Mouse (Mus musculus) midbrain, postnatal 0 days (tissue): ENCODE results near the gene Edf1. TPM values are rescaled to one million over a fixed set of nuclear protein-coding genes. Genes with fewer than 3 reads are reported as not detected.

Experiments used
- ATAC-seq: fragments of 200-750 bp; cut with Nextera tagmentation; 2 replicates; pipeline ENCODE4 v1.8.0; 2017; ENCODE audit warnings: moderate number of reproducible peaks, mild to moderate bottlenecking, moderate TSS enrichment, moderate library complexity; ENCODE audit not compliant: low FRiP score
- DNase-seq: peaks from one replicate; pipeline ENCODE4 v3.0.0-alpha.2; 2015; ENCODE audit warnings: low spot score
- H3K27ac ChIP-seq: fragments of 300-500 bp; sonication (generic); 2 replicates; pipeline ENCODE4 v1.5.1; 2014; ENCODE audit warnings: low read depth, mild to moderate bottlenecking, low read length, mixed read lengths
- H3K27me3 ChIP-seq: fragments of 300-500 bp; sonication (generic); 2 replicates; pipeline ENCODE4 v1.6.1; 2014; ENCODE audit warnings: low read length, control low read depth, mixed read lengths; ENCODE audit not compliant: insufficient read depth
- H3K36me3 ChIP-seq: fragments of 300-500 bp; sonication (generic); 2 replicates; pipeline ENCODE4 v1.6.1; 2014; ENCODE audit warnings: low read length, control low read depth, mixed read lengths; ENCODE audit not compliant: insufficient read depth
- H3K4me1 ChIP-seq: fragments of 300-500 bp; sonication (generic); 2 replicates; pipeline ENCODE4 v1.6.1; 2014; ENCODE audit warnings: mild to moderate bottlenecking, control low read depth, antibody characterized with exemption, low read length, mixed read lengths; ENCODE audit not compliant: insufficient read depth
- H3K4me2 ChIP-seq: fragments of 300-500 bp; sonication (generic); 2 replicates; pipeline ENCODE4 v1.6.1; 2014; ENCODE audit warnings: low read depth, mild to moderate bottlenecking, low read length, mixed read lengths; ENCODE audit not compliant: poor library complexity, severe bottlenecking
- H3K4me3 ChIP-seq: fragments of 300-500 bp; sonication (generic); 2 replicates; pipeline ENCODE4 v1.5.1; 2014; ENCODE audit warnings: low read depth, mild to moderate bottlenecking, low read length, moderate library complexity
- H3K9ac ChIP-seq: fragments of 300-500 bp; sonication (generic); replicated peaks from 2 replicates; pipeline ENCODE4 v1.6.1; 2014; ENCODE audit warnings: mild to moderate bottlenecking, low read length, moderate library complexity, mixed read lengths; ENCODE audit not compliant: poor library complexity, severe bottlenecking
- H3K9me3 ChIP-seq: fragments of 300-500 bp; sonication (generic); 2 replicates; pipeline ENCODE4 v1.6.1; 2016; ENCODE audit warnings: low read length, control low read depth
- CTCF ChIP-seq: IDR thresholded peaks from 2 replicates; pipeline ENCODE4 v1.5.1; 2016; ENCODE audit warnings: antibody characterized with exemption, mild to moderate bottlenecking
- WGBS: fragments of 180-500 bp; shearing (Covaris S2); extraction: QIAGEN DNeasy Blood & Tissue Kit; methylation state at CpG from one replicate; pipeline ENCODE4 v1.1.7; 2014; 5-methylcytosine and 5-hydroxymethylcytosine counted together
- polyA plus RNA-seq: library from polyadenylated mRNA; unstranded; fragments of >200 nt; fragmentation: Nextera tagmentation; extraction: Ambion mirVana; gene quantifications from 2 replicates; pipeline ENCODE4 v1.2.1, GENCODE M21; 2015
- total RNA-seq: library from RNA; depleted of rRNA; stranded (reverse); fragments of >200 nt; gene quantifications from 2 replicates; pipeline ENCODE4 v1.2.3, GENCODE M21; 2014; rRNA removed

Gene Edf1
- 187 and 196 TPM in 2 replicates for total RNA-seq
- polyA plus RNA-seq = 389 and 392 TPM in 2 replicates

- ATAC-seq (peak; percentile 97), DNase-seq (peak; percentile 96)
- peak within 1 kb of the TSS; percentile 97 for H3K9ac ChIP-seq
- no peaks in the 10 kb centered on the region for H3K27me3 ChIP-seq
- peaks cover 15% of the 10 kb centered on the region; the same call in 1 of the 2 replicates for H3K4me1 ChIP-seq
- H3K27ac ChIP-seq = peak within 1 kb of the TSS; percentile 74
- WGBS = under 1% methylated on average over 61 of the region's 61 CpGs
- peaks cover 18% of the 10 kb centered on the region for H3K36me3 ChIP-seq
- no peak for TF ChIP-seq CTCF
- H3K4me2 ChIP-seq = peak within 1 kb of the TSS; percentile 97
- peak within 1 kb of the TSS; percentile 97 for H3K4me3 ChIP-seq
- no peaks in the 10 kb centered on the region for H3K9me3 ChIP-seq
Observed at GRCm38 (mm10) chr2:25557221-25557963, at the start of gene Edf1. TSS of gene Edf1 (plus strand) at chr2:25557847.

DNA sequence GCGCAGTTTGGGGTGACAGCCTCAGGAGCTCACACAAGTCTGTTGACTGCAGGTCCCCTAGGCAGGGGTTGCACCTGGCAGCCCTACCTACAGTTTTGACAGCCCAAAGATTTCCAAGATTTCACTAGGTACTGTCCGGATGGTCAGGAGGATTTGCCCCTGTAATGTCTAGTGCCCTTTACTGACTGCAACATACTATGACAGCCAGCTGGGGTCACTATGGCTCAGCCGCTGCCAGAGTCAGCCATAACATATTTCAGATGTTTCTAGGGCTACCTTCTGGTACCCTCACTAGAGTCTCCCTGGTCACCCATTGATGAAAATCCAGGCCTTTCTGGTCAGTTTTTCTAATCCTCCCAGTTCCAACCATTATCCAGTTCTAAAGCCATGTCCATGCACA lies 47.7 kb upstream of the Edf1 start:
- no peak overlapping the region for H3K9ac ChIP-seq
- H3K27me3 ChIP-seq = no peaks in the 10 kb centered on the region
- no peak overlapping the region for H3K4me3 ChIP-seq
- peak; percentile 42 for TF ChIP-seq CTCF
- no peak overlapping the region for H3K27ac ChIP-seq
- H3K36me3 ChIP-seq = peaks cover 10% of the 10 kb centered on the region
- no peak for DNase-seq
- 69% methylated on average over 3 of the region's 3 CpGs for WGBS
- ATAC-seq = no peak
- H3K4me2 ChIP-seq = no peak overlapping the region
- no peaks in the 10 kb centered on the region for H3K9me3 ChIP-seq
- no peaks in the 10 kb centered on the region for H3K4me1 ChIP-seq

DNA sequence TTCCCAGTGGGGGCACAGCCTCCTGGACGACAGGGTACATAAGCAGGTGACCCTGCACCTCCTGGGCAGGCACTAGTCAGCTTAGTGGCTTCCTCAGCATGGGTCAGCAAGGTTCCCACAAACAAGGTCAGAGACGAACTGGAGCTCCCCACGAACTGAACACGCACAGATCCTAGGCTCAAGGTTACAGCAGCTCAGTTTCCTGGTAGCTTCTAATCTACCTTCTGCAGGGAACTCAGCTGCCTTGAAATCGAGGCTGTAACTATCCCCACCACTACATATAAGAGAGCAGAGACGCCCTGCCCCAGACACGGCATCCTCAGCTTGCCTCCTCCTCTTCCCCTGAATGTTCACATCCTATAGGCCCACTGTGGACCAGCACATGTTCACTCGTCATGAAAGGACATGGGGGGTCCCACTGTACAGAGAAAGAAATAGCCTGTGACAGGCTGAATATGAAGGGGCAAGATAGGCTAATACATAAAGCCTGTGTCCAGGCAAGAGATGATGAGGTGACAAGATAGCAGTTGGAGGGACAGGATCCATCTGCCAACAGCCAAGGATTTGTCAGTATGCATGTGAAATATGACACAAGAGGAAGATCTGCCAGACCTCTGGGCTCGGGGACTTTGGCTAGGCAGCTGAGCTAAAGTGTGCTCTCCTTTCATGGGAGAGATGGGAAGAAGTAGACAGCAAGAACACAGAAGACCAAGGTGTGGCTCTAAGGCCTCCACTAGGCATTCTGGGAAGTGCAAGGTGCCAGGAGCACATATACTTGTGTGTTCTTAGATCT lies 30.9 kb upstream of the Edf1 start:
- H3K27ac ChIP-seq = no peak overlapping the region
- no peak for TF ChIP-seq CTCF
- WGBS = 93% methylated on average over 9 of the region's 9 CpGs

DNA sequence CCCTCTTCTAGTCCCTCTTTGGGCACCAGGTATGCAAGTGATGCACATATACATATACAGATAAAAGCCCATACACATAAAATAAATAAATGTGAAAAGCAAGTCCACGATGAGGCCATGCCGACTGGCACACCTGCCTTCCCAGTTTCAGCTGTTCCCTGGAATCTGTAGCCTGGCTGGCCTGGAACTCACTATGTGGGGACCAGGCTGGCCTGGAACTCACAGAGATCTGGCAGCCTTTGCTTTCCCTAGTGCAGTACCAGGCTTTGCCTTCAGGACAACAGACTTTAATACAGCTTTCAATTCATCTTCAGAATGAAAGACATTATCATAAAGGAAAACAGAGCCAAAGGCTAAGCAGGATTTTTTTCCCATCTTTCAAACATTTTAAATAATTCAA lies 23.9 kb upstream of the Edf1 start:
- Histone ChIP-seq H3K27me3 (no peaks in the 10 kb centered on the region), H3K4me3 (no peak overlapping the region), H3K9ac (no peak overlapping the region), H3K9me3 (no peaks in the 10 kb centered on the region), H3K27ac (no peak overlapping the region), H3K4me1 (no peaks in the 10 kb centered on the region), H3K36me3 (peaks cover 17% of the 10 kb centered on the region), H3K4me2 (no peak overlapping the region)
- ATAC-seq (no peak), DNase-seq (no peak)
- 96% methylated on average over 2 of the region's 2 CpGs for WGBS
- TF ChIP-seq CTCF = no peak

More for the DNA sequence above, 30.9 kb upstream of the Edf1 start:
- H3K9ac ChIP-seq = no peak overlapping the region
- DNase-seq (no peak), ATAC-seq (no peak)
- no peaks in the 10 kb centered on the region for H3K9me3 ChIP-seq
- H3K4me1 ChIP-seq = no peaks in the 10 kb centered on the region
- no peak overlapping the region for H3K4me2 ChIP-seq
- H3K4me3 ChIP-seq = no peak overlapping the region
- no peaks in the 10 kb centered on the region for H3K27me3 ChIP-seq
- H3K36me3 ChIP-seq = peaks cover 56% of the 10 kb centered on the region

DNA sequence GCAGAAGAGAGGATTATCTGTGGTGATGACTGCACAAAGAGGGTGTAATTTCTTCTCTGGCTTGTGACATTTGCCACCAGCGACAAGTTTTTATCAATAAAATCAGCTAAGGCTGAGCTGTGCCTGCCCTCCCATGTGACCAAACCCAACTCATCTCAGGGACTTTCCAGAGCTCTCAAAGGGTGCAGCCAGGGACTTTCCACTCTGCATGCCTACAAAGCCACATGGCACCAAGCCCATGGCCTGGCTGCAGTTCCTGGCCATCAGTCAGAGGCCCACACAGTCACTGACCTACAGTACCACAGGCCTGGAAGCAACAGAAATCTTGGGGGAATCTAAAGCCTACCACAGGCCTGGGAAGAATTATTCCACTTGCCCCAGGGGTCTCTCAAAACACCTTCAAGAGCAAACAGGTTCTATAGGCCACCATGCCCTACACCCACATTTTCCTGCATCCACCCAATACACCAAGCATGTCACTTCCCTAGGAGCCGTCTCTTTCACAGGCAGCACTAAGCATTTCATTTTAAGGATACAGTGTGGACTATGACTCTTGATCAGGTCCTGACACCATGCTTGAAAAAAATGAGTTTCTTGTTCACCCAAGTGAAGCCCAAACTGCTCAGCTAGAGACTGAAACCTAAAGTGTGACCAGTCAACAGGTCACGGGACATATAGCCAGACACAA lies 23.3 kb upstream of the Edf1 start:
- Histone ChIP-seq H3K36me3 (peaks cover 14% of the 10 kb centered on the region), H3K27ac (no peak overlapping the region), H3K4me1 (no peaks in the 10 kb centered on the region), H3K4me2 (no peak overlapping the region), H3K4me3 (no peak overlapping the region), H3K9ac (no peak overlapping the region), H3K9me3 (no peaks in the 10 kb centered on the region), H3K27me3 (no peaks in the 10 kb centered on the region)
- TF ChIP-seq CTCF = no peak
- DNase-seq (peak; percentile 60), ATAC-seq (no peak)
- WGBS = 80% methylated on average over 3 of the region's 3 CpGs
